Mouse (Mus musculus): ENCODE measurements around the gene Grid1.

DNA sequence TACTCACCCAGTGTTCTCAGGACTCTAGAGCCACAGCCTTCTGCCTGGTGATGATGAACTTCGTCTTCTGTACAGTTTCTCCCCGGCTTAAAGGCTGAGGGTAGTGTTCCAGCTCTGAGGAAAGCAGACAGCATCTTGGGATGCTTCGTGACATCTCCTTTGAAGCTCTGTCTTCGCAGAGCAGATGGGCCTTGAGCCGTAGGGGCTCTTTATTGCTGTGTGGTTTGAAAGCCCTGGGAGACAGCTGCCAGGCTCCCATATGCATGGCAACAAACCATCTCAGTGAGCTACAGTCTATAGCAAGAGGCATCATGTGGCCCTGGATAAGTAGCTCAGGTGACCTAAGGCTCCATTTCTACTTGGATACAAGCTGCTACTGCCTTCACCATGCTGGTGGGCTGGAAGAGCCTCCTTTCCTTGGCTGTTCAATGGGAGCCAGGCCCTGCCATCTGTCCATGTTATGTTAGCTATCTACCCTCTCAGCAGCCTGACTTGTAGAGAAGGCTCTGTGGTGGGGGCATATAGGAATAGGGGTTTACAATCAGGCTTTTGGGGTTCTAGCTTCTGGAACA is 283.8 kb downstream of the Grid1 start:
- no peak for TF ChIP-seq CTCF (IDR thresholded peaks at IDR 0.05; ENCODE audit: insufficient read depth, low read depth, low read length)
- TF ChIP-seq POLR2A (IDR thresholded peaks at IDR 0.05; ENCODE audit: insufficient read depth, low read depth, low read length) = no peak
